In the genomic region with DNA sequence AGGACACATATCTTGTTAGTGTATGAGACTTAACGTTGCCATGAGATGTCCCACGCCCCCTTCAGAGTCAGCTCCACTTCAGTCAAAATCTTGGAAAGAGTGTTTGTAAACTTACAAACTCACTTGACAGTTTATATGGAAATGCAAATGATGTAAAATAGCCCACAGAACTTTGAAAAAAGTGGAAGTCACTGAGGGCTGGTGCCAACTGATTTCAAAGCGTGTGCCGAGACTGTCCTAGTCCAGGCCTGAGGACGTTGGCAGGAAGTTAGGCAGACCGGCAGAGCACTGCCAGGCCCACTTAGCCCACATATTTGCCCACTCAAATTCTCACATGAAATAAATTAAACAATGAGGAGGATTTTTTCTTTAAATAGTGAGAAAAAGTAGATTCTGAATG, we compare ENCODE assay signal across 20 mouse cellular contexts.
DNase-seq lines count a peak whose midpoint lies in the region; ATAC-seq and TF ChIP-seq lines count a peak whose summit lies in the region.
"Had no signal": no experiment of that assay in that cellular context is flagged by ENCODE, and none has a peak within 500 bp of the region (broad histone marks: within the 10 kb centered on the region; RNA-seq: fewer than 3 reads in every experiment).

No protein-coding gene starts in this region.

- H3K4me1 ChIP-seq in lung, embryonic 14.5 days (ENCODE audit: insufficient read depth), result no peaks in the 10 kb centered on the region
- H3K4me1 ChIP-seq: forebrain, embryonic 15.5 days; heart, embryonic 15.5 days had no signal

- no peak overlapping the region for H3K9ac ChIP-seq in lung, embryonic 14.5 days
- H3K9ac ChIP-seq: embryonic facial prominence, embryonic 12.5 days; forebrain, embryonic 15.5 days; heart, embryonic 15.5 days; hindbrain, embryonic 14.5 days had no signal

- DNase-seq in lung, embryonic 14.5 days, result peak; percentile 58
- DNase-seq in lung, postnatal 14 days, result no peak
- DNase-seq in lung, postnatal 10 days, result peak; percentile 19
- DNase-seq in lung, postnatal 25 days (ENCODE audit: low spot score), result no peak
- no peak for DNase-seq in left cerebral cortex, adult 18-20 months (ENCODE audit: low spot score in 2 of 2)
- no peak for DNase-seq in left cerebral cortex, postnatal 4 days
- DNase-seq: adrenal gland, postnatal 10 days; cerebellum, adult 11-12 months; cerebellum, adult 9-11 months; embryo, embryonic 11 days; gastrocnemius, postnatal 36 days; heart, adult 2 months; heart, postnatal 14 days had no signal

- H3K36me3 ChIP-seq in lung, embryonic 14.5 days (ENCODE audit: insufficient read depth), result no peaks in the 10 kb centered on the region
- H3K36me3 ChIP-seq: embryonic facial prominence, embryonic 12.5 days; forebrain, embryonic 15.5 days; heart, embryonic 15.5 days; hindbrain, embryonic 10.5 days had no signal

- 30% methylated on average over 6 of the region's 6 CpGs for WGBS in lung, embryonic 14.5 days

- no peaks in the 10 kb centered on the region for H3K27me3 ChIP-seq in lung, embryonic 14.5 days (ENCODE audit: insufficient read depth, low read length)
- H3K27me3 ChIP-seq: embryonic facial prominence, embryonic 12.5 days; forebrain, embryonic 15.5 days; heart, embryonic 15.5 days had no signal

- H3K4me2 ChIP-seq in lung, embryonic 14.5 days, result no peak overlapping the region
- H3K4me2 ChIP-seq: embryonic facial prominence, embryonic 12.5 days; forebrain, embryonic 15.5 days; heart, embryonic 11.5 days; heart, embryonic 15.5 days; hindbrain, embryonic 14.5 days had no signal

- TF ChIP-seq CTCF in lung, embryonic 14.5 days (IDR thresholded peaks at IDR 0.05; ENCODE audit: low read depth), result no peak

- intact Hi-C loops in left cerebral cortex, postnatal 4 days (cut with DNase I), result no loop called here

- no peak overlapping the region for H3K4me3 ChIP-seq in lung, embryonic 14.5 days (ENCODE audit: low read depth, low read length)
- H3K4me3 ChIP-seq: embryonic facial prominence, embryonic 12.5 days; forebrain, embryonic 15.5 days; heart, adult 2 months; heart, embryonic 15.5 days; hindbrain, embryonic 10.5 days had no signal

- H3K27ac ChIP-seq in lung, embryonic 14.5 days (ENCODE audit: low read depth), result no peak overlapping the region; the same call in 1 of the 2 replicates
- H3K27ac ChIP-seq: embryonic facial prominence, embryonic 12.5 days; forebrain, embryonic 15.5 days; heart, adult 2 months; heart, embryonic 15.5 days; hindbrain, embryonic 10.5 days; hindbrain, embryonic 14.5 days had no signal

- no peaks in the 10 kb centered on the region for H3K9me3 ChIP-seq in lung, embryonic 14.5 days (ENCODE audit: low read depth, low read length)
- H3K9me3 ChIP-seq: embryonic facial prominence, embryonic 12.5 days; forebrain, embryonic 15.5 days; heart, embryonic 15.5 days; hindbrain, embryonic 10.5 days had no signal

- ATAC-seq in lung, embryonic 14.5 days (ENCODE audit: insufficient read depth), result no peak
- ATAC-seq in common myeloid progenitor, adult 5-6 weeks (replicated peaks; ENCODE audit: low read depth, poor library complexity, severe bottlenecking), result peak; percentile 51
- ATAC-seq: forebrain, embryonic 15.5 days had no signal

Comparison
In these comparisons a context has a peak if more than half of its experiments do, and no peak if none do; other contexts are left out.
1. DNase-seq: peak in lung, embryonic 14.5 days (single experiment) and lung, postnatal 10 days (single experiment); none in lung, postnatal 14 days (single experiment), lung, postnatal 25 days (single experiment), left cerebral cortex, adult 18-20 months (0 of 2) and left cerebral cortex, postnatal 4 days (single experiment).